Mouse (Mus musculus): ENCODE measurements around the gene Mrps35. TPM values are rescaled to one million over a fixed set of nuclear protein-coding genes. Genes with fewer than 3 reads are reported as not detected.

Gene Mrps35
- polyA plus RNA-seq, 1 experiment: 0.45 TPM

DNA sequence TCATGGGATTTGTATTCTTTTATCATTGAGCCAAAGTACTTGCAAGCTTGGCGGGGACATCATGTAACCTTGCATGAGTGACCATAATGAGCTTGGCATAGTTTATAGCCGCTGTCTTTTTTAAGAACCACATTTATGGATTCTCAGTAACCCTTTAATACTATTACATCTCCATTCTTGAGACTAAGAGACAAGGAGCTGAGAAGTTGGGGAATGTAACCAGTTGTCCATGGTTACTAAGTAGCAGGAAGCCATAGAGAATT, 19.5 kb upstream of the Mrps35 start:
- H3K4me3 ChIP-seq (replicated peaks): no peak overlapping the region
- H3K27me3 ChIP-seq (ENCODE audit: control insufficient read depth): no peaks in the 10 kb centered on the region
- peaks cover 2% of the 10 kb centered on the region; the same call in 1 of the 2 replicates for H3K36me3 ChIP-seq (ENCODE audit: control insufficient read depth)
- 0 out of 2 replicates have a peak, but pooled peaks cover 3% of the 10 kb centered on the region for H3K4me1 ChIP-seq (ENCODE audit: control insufficient read depth)
- TF ChIP-seq GATA1 (IDR thresholded peaks at IDR 0.05; ENCODE audit: low read length) (no peak), TAL1 (IDR thresholded peaks at IDR 0.05; ENCODE audit: low read length) (no peak)
- H3K9me3 ChIP-seq (ENCODE audit: control insufficient read depth, low read length): no peaks in the 10 kb centered on the region

DNA sequence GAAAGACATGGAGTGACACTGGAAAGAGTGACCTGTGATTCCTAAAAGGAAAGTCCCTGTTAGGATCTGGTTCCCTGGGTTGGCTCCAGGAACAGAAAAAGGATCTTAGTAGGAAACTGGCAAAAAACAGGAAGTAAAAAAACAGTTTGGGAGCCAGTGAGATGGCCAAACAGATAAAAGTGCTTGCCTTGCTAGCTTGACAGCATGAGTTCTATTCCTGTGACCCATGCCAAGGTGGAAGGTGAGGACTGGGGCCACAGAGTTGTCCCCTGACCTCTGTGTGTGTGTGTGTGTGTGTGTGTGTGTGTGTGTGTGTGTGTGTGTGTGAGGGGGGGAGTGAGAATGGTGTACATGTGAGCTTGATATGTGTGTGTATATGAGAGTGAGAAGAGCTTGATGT, 19.0 kb upstream of the Mrps35 start:
- no peaks in the 10 kb centered on the region for H3K27me3 ChIP-seq (ENCODE audit: control insufficient read depth)
- TF ChIP-seq GATA1 (IDR thresholded peaks at IDR 0.05; ENCODE audit: low read length): no peak
- no peak for TF ChIP-seq TAL1 (IDR thresholded peaks at IDR 0.05; ENCODE audit: low read length)
- no peaks in the 10 kb centered on the region for H3K9me3 ChIP-seq (ENCODE audit: control insufficient read depth, low read length)
- H3K4me3 ChIP-seq (replicated peaks): no peak overlapping the region
- peaks cover 2% of the 10 kb centered on the region; the same call in 1 of the 2 replicates for H3K36me3 ChIP-seq (ENCODE audit: control insufficient read depth)
- H3K4me1 ChIP-seq (ENCODE audit: control insufficient read depth): 0 out of 2 replicates have a peak, but pooled peaks cover 3% of the 10 kb centered on the region

DNA sequence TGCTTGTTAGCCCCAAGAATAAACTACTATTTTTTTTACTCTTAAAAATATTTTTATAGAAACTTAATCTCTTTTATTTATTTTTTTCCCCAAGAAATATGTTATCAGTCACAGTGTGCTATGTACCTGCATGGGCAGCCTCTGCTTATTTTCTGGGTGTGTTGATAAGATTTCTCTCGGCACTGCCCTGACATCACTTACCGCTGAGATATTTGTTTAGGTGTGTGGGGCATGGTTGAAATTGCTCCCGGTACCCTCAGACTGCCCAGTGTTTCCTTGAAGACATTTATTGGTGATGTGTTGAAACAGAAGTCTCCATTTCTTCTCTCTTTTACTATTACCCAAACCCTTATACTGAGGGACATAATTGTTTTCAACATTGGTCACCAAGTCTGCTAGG, 17.8 kb upstream of the Mrps35 start:
- TF ChIP-seq TAL1 (IDR thresholded peaks at IDR 0.05; ENCODE audit: low read length) (no peak), GATA1 (IDR thresholded peaks at IDR 0.05; ENCODE audit: low read length) (no peak)
- Histone ChIP-seq H3K9me3 (ENCODE audit: control insufficient read depth, low read length) (no peaks in the 10 kb centered on the region), H3K4me3 (replicated peaks) (no peak overlapping the region), H3K36me3 (ENCODE audit: control insufficient read depth) (peaks cover 4% of the 10 kb centered on the region; the same call in 1 of the 2 replicates), H3K4me1 (ENCODE audit: control insufficient read depth) (0 out of 2 replicates have a peak, but pooled peaks cover 2% of the 10 kb centered on the region), H3K27me3 (ENCODE audit: control insufficient read depth) (no peaks in the 10 kb centered on the region)

DNA sequence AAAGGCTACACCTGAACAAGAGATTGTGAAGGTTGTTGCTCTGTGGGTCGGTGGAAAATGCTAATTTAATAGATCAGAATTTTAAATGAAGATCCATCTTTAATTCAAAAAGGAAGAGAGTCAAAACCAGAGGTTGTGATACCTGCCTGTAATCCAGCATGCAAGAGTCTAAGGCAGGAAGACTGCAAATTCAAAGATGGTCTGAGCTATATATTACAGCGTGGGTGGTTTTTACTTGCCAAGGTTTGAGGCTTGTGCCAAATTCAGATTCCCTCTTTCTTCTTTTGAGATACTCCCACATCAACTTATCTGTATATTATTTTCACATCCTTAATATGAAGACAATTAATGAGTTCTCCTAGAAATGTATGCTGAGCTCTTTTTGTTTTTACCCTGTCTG, 14.2 kb upstream of the Mrps35 start:
- Histone ChIP-seq H3K9me3 (ENCODE audit: control insufficient read depth, low read length) (no peaks in the 10 kb centered on the region), H3K4me3 (replicated peaks) (no peak overlapping the region), H3K4me1 (ENCODE audit: control insufficient read depth) (no peaks in the 10 kb centered on the region), H3K27me3 (ENCODE audit: control insufficient read depth) (no peaks in the 10 kb centered on the region), H3K36me3 (ENCODE audit: control insufficient read depth) (peaks cover 6% of the 10 kb centered on the region; the same call in 1 of the 2 replicates)
- TF ChIP-seq GATA1 (IDR thresholded peaks at IDR 0.05; ENCODE audit: low read length) (no peak), TAL1 (IDR thresholded peaks at IDR 0.05; ENCODE audit: low read length) (no peak)

DNA sequence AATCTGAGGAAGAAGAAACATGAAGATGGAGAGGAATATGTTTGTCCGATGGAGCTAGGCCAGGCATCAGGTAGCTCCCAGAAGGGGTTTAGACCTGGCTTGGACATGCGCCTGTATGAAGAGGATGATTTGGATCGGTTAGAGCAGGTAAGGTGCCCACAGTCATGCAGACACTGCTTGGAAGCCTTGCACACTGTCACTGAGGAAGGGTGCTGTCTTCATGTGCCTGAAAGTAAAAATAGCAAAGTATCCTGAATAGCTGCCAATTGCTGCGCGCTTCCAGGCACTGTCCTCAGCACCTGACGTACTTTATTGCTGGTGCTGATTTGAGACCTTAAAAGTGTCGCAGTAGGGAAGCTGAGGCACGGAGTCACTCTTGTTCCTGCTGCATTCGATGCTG, 13.0 kb upstream of the Mrps35 start:
- Histone ChIP-seq H3K4me3 (replicated peaks) (no peak overlapping the region), H3K4me1 (ENCODE audit: control insufficient read depth) (no peaks in the 10 kb centered on the region), H3K9me3 (ENCODE audit: control insufficient read depth, low read length) (no peaks in the 10 kb centered on the region), H3K27me3 (ENCODE audit: control insufficient read depth) (no peaks in the 10 kb centered on the region), H3K36me3 (ENCODE audit: control insufficient read depth) (peaks cover 6% of the 10 kb centered on the region; the same call in 1 of the 2 replicates)
- TF ChIP-seq TAL1 (IDR thresholded peaks at IDR 0.05; ENCODE audit: low read length) (no peak), GATA1 (IDR thresholded peaks at IDR 0.05; ENCODE audit: low read length) (no peak)

DNA sequence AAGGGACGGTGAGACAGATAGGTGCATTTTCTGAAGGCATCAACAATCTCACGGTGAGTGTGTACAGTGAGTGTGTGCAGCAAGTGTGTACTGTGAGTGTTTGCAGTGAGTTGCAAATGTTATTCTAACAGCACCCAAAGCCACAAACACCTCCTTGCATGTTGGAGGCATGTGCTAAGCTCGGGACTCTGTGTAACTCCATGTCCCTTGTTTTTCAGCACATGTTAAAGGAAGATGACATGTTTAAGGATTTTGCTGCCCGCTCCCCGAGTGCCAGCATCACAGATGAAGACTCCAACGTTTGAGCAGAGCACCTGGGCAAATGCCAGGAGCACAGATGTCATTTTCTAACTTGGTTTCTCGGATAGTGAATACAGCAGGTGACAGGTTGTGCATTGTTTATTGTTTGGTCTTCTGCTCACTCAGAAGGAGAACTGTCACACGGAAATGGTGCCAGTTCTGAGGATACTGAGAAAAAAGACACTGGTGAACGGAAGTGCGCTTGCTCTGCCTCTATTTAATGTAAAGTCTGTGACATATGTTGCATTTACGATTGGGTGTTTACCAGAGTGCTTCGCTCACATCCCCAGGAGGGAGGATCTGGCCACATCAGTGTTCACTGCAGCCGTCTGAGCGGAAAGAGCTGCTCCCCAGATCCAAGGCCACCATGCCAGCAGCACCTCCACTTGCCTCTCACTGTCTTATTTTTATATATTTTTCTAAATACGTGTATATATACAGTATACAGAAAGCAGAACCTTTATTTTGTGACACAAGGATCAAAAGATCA, 12.3 kb upstream of the Mrps35 start:
- no peaks in the 10 kb centered on the region for H3K4me1 ChIP-seq (ENCODE audit: control insufficient read depth)

DNA sequence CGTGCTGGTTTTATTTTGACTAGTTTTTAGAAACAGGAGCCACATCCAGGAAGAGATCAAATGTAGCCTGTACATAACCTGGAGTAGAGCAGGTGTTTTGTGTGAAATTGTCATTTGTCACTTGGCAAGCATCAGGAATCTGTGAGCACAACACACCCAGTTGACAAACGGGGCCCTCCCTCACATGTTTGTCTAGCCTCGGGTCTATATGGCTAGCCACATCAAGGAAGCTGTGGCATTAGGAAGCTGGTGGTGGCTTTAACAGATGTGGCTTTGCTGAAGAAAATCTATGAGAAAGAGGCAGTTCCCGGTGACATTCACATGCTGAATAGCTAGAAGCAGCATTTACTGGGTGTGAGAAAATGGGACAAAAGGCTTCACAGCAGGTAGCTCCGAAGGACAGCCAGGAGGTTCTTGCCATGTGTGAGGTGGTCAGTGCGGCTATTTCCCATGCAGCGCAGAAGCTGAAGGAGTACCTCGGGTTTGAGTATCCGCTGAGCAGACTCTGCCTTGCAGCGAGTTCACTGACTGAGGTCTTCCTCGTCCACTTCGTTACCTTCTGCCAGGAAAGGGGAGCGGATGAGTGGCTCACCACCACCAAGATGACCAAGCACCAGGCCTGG, 10.2 kb upstream of the Mrps35 start, which contains the start of gene Rep15:
TSS of gene Rep15 (plus strand) at position 282 of the 623 bp plus-strand sequence.
- no peak for TF ChIP-seq TAL1 (IDR thresholded peaks at IDR 0.05; ENCODE audit: low read length)
- TF ChIP-seq GATA1 (IDR thresholded peaks at IDR 0.05; ENCODE audit: low read length): no peak
- Histone ChIP-seq H3K27me3 (ENCODE audit: control insufficient read depth) (no peaks in the 10 kb centered on the region; the same call in 1 of the 2 replicates), H3K4me3 (replicated peaks) (no peak within 1 kb of the TSS), H3K9me3 (ENCODE audit: control insufficient read depth, low read length) (no peaks in the 10 kb centered on the region), H3K4me1 (ENCODE audit: control insufficient read depth) (no peaks in the 10 kb centered on the region), H3K36me3 (ENCODE audit: control insufficient read depth) (peaks cover 6% of the 10 kb centered on the region; the same call in 1 of the 2 replicates)

More for the DNA sequence above, 12.3 kb upstream of the Mrps35 start:
- TF ChIP-seq GATA1 (IDR thresholded peaks at IDR 0.05; ENCODE audit: low read length) (no peak), TAL1 (IDR thresholded peaks at IDR 0.05; ENCODE audit: low read length) (no peak)
- Histone ChIP-seq H3K36me3 (ENCODE audit: control insufficient read depth) (peaks cover 6% of the 10 kb centered on the region; the same call in 1 of the 2 replicates), H3K4me3 (replicated peaks) (no peak overlapping the region), H3K27me3 (ENCODE audit: control insufficient read depth) (no peaks in the 10 kb centered on the region), H3K9me3 (ENCODE audit: control insufficient read depth, low read length) (no peaks in the 10 kb centered on the region)

DNA sequence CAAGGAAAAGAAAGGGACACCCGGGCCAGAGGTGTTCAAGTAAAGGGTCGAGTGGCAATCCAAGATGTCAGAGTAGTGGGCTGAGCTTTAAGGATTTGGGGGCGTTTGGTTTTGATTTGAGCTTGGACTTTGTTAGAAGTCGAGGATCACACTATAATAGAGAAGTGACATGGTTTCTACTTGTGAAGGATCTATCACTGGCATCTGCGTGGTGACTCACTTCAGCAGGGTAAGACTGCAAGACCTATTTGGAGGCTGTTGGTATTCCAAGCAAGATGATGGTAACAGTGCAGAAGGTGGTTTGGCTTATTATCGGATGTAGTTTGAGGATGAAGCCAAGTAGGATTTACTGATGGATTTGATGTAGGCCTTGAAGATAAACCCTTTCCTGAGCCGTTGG, 1.1 kb downstream of the Mrps35 start:
- Histone ChIP-seq H3K9me3 (ENCODE audit: control insufficient read depth, low read length) (no peaks in the 10 kb centered on the region), H3K4me1 (ENCODE audit: control insufficient read depth) (peaks cover 25% of the 10 kb centered on the region), H3K4me3 (replicated peaks) (peak overlapping the region; percentile 97), H3K36me3 (ENCODE audit: control insufficient read depth) (peaks cover 18% of the 10 kb centered on the region), H3K27me3 (ENCODE audit: control insufficient read depth) (peaks cover 6% of the 10 kb centered on the region)
- TF ChIP-seq TAL1 (IDR thresholded peaks at IDR 0.05; ENCODE audit: low read length): no peak
- TF ChIP-seq GATA1 (IDR thresholded peaks at IDR 0.05; ENCODE audit: low read length): no peak

DNA sequence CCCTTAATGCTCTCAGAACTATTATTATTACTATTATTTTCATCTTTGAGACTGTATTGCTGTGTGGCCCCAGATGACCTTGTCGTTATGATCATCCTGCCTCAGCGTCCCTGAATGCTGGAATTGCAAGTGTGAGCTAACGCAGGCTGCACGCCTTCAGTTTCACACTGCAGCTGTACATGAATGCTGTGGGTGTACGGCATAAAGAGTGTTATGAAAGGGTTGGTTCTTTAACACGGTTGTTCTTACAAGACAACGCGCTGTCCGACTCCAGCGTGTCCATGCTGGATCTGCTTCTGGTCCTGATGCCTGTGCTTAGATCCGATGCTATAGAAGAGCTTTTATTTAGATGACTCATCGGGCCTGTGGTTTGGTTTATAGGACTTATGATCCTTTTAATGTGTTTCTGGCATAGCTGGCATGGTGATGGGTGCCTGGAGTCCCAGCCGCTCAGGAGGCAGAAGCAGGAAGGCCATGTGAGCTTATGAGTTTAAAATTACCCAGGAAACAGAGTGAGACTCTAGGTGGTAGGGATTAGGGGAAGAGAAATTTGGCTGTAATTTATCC, 6.8 kb downstream of the Mrps35 start:
- Histone ChIP-seq H3K9me3 (ENCODE audit: control insufficient read depth, low read length) (no peaks in the 10 kb centered on the region), H3K36me3 (ENCODE audit: control insufficient read depth) (peaks cover 55% of the 10 kb centered on the region), H3K4me3 (replicated peaks) (no peak overlapping the region), H3K4me1 (ENCODE audit: control insufficient read depth) (peaks cover 3% of the 10 kb centered on the region; the same call in 1 of the 2 replicates), H3K27me3 (ENCODE audit: control insufficient read depth) (no peaks in the 10 kb centered on the region)
- no peak for TF ChIP-seq TAL1 (IDR thresholded peaks at IDR 0.05; ENCODE audit: low read length)
- no peak for TF ChIP-seq GATA1 (IDR thresholded peaks at IDR 0.05; ENCODE audit: low read length)
